Mouse (Mus musculus) CD4-positive helper T cell, adult 2 months (primary cell): ENCODE data around the gene Far1.

Source experiments
- DNase-seq: peaks from one replicate; pipeline ENCODE4 v3.0.0-alpha.2; 2012; ENCODE audit warnings: low read depth, missing footprints, low spot score

Gene Far1

DNA sequence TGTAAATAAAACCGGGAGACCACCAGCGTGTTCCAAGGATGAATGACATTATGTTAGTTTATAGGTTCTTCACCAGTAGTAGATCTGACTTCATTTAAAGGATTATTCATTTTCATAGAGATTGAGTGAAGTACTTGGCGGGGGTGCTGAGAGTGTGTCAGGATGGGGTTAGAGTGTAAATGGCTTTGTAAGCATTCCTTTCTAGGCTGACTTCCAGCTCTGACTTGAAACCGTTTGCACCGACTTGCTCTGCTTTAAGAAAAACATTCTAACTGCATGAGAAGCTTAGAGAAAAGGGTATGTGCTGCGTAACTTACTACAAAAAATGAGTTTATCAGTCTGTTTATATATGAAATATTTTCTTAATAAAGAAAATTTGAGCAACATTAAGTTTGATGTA lies 57.5 kb downstream of the Far1 start:
- no peak for DNase-seq

DNA sequence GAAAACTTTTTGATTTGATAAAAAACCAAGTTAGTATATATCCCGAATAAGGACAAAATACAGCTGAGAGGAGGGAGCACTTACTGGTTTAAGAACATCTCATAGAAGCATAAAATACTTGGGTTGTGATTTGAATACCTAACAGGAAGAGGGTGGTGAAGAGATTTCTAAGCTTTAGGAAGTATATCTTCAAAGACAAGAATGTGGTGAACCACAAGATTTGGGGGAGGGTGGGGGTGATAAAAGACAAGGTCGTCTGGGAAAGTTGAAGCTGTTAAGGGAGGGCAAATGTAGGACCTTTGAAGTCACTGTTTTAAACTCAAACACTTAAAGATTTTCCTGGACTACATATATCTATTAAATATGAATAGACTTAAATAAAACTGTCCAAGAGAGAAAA lies 59.1 kb downstream of the Far1 start:
- peak; percentile 71 for DNase-seq

DNA sequence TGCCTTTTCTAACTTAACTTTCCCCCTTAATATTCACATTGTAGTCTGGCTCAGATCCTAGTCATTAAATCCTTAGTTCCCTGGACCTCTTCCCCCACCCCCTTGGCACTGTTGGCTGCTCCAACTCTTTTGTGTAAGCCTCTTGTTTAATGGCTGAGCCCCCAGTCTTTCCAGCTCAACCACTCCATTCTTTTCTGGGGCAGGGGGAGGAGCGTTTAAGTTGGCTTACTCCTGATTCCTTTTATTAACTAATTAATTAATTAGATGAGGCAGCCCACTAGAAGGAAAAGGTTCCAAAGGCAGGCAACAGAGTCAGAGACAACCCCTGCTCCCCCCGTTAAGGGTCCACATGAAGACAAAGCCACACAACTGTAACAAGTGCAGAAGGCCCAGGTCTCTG lies 68.5 kb downstream of the Far1 start:
- DNase-seq = no peak

DNA sequence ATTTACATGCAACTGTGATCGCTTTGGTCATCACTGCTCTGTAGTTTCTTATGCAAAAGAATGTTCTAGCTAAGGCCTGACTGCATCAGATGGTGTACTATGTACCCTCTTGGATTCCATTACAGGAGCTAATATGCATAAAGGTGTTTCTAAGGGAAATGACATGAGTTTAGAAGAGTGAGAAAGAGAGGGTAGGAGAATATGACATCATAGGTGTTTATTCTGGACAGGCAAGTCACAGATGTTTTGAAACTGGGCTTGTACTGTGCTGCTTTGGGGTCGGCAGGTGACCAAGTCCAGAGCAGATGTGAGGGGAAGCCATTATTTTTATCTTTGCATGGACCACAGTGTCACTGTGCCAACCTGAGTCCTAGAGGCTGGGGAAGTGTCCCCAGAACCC lies 75.6 kb downstream of the Far1 start:
- no peak for DNase-seq

DNA sequence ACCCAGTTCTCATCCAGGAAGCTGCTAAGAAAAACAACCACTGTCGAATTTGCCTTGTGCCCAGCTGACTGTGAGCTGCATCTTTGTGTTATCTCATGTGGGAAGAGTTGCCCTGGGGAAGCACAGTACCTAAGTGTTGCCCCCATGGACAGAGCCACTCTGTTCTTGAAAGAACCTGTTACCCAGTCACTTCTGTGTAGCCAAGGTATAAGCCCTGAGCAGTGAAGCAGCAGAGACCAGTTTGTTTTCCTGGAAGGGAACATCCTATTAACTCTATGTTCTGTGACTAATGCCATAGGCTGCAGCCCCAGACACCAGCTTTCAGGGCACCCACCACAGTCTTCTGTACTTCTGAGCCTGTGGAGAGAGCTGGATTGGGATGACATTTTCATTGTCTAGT lies 76.7 kb downstream of the Far1 start:
- DNase-seq = no peak

DNA sequence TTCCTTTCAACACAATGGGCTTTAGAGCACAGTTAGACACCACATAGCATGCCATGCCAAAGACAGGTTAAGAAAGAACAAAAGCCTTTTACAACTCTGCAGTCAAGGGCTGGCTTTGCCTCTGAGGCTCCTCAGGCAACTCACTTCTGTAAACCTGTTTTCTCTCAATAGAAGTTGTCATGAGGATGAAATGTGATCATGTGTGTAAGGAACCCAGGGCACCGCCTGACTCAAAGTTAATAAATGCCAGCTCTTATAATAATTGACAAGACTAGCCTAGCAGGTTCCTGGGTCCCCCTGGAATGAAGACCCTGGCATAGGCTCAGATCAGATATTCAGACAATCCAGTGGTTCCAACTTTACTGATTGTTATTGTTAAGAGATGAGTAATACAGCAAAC lies 77.5 kb downstream of the Far1 start:
- DNase-seq = no peak

DNA sequence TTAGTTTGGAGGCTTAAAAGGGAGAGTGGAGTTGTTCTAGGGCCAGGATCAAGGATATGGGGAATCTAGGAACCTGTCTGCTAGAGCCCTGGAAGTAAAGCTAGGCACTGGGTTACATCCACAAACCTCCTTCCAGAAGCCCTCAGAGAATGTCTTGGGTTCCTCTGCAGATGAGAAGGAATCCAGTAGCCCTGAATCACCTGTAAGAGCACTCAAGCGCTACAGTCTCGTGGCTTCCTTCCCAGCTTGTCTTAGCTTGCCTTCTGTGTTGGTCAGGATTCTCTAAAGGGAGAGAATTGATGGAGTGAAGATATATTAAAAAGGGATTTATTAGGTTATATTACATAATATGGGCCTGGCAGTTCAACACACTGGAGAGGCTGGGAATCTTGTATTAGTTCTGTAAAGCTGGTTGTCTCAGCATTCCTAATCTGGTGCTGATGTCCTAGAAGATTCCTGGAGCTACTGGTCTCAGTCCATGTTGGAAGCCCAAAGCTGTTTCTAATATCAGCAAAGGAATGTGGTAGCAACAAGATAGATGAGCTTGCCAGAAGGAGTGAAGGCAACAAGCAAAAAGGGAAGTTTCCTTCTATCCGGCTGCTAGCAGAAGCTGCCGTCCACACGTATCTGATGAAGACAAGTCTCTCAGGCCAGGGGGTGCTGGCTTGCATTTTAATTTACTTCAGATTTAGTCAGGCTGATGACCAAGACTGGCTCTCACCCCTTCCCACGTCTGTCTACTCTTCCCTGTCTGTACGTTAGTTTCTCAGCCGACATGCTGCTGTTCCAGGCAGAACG lies 78.1 kb downstream of the Far1 start:
- DNase-seq = no peak

DNA sequence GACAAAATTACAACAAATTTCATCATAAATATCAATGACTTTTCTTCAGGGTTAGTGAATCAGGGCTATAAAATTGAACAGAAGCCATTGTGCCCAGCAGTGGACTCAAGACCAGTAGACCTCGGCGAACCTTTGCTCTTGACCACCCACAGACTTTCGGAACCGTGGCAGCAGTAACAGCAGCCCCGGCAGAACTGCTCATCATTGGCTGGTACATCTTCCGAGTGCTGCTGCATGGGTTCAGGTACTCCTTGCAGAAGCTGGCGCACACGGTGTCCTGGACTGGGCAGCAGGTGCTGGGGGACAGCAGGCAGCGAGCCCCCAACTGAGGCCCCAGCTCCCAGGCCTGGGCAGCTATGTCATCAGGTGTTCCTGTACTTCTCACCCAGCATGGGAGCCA lies 79.1 kb downstream of the Far1 start:
- DNase-seq = no peak

DNA sequence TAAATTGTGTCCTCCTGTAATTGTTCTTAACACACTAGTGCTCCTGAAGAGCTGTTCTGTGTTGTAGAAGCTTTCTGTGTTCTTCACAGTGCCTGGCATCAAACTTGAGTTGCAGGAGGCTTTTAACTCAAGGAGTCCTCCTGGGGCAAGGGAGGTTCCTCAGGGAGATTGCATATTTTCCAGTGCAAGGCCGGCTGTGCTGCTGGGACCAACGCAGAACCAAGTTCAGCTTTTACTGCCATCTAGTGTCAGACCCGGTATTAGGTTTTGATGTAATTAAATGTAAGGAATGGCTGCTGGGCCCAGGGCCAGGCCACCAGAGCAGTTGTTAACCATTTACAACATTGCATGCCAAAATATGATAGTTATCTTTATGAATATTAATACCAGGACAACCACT lies 80.7 kb downstream of the Far1 start:
- DNase-seq = peak; percentile 61

DNA sequence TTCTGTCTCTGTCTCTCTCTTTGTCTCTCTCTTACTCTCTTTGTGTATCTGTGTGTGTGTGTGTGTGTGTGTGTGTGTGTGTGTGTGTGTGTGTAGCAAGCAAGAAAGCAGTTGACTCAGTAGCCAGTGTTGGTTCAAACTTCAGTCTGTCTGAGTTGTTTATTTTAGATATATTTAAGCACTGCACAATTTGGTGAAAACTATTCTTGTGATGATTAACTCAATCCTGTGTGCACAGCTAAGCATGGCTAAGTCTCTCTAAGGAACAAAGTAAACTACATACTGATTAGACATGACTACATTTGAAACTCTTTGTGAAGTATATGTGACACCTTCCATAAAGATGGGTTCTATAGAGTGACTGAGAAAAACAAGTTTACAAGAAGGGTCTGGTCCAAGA lies 83.6 kb downstream of the Far1 start:
- DNase-seq = no peak

DNA sequence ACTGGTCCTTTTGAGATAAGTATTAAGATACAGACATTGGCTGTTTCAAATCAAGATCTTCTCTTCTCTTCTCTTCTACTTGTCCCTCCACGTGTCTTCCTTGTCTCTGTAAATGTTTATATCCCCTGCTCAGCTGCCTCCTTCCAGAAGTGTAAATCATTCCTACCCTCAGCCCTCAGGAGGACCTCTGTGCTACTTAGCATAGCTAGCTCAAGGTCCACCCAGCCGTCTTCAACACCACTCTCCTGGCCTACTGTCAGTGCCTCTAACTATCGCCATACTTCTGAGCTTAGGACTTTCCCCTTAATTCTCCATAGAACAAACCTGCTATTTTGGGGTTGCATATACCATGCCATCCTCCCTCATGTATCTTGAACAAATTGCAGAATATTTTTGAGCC lies 88.2 kb downstream of the Far1 start:
- no peak for DNase-seq

DNA sequence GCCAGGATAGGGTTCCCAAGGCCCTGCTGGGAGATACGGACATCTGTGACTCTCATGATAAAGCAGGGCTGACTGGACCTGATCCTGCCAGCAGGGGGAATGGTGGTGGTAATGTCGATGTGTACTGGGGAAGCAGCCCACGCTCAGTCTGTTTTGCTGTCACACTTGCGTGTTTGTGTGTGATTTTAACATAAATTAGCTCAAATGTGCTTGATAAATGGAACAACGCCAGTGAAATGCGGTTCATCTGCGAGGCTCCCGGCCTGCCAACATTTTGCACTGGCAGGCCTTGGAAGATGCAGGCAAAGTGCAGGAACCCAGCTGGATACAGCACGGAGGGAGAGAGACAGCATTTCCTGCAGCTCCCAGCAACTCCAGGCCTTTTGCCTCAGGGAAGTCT lies 94.3 kb downstream of the Far1 start:
- DNase-seq = no peak

DNA sequence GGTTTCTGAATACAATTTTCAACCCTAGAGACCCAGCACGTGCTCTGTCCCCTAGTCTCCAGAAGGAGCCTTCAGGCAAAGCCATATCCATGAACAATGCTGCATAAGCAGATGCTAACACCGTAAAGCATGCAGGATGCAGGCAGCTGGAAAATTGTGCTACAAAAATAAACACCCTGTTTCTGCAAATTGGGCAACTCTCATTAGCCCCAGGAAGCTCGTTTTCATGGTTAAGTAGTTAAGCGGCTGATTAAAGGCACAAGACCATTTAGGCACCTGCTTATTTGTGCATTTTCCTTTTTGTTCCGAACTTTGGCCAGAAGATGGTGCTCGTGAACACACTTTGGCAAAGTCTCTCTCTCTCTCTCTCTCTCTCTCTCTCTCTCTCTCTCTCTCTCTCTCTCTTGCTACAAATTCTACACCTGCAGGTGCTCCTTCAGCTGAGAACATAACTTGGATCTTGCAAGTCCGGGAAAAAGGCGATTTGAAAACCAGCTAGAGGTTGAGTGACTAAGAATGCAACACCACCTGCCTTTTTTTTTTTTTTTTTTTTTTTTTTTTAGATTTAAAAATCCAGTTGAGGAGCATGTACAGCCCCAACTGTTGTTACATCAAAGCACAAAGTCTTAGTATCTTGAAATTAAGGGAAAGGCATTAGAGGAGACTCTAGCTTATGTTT lies 95.5 kb downstream of the Far1 start:
- DNase-seq = peak; percentile 64

DNA sequence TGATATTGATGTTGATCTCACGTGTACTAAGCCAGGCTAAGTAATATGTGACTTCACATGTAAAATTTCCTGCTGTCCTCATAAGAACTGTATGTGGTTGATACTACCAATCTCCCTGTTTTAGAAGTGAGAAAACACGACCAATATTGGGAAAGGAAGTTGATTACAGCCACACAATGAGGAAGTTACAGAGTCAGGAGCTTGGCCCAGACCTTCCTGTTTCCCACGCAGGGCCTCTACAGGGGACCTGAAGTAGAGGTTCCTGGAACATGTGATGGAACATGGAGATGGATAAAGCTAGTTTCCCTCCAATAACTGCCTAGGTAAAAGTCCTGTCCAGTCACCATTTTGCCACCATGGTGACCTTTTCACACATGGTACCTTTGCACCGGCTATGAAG lies 99.0 kb downstream of the Far1 start:
- DNase-seq = no peak

DNA sequence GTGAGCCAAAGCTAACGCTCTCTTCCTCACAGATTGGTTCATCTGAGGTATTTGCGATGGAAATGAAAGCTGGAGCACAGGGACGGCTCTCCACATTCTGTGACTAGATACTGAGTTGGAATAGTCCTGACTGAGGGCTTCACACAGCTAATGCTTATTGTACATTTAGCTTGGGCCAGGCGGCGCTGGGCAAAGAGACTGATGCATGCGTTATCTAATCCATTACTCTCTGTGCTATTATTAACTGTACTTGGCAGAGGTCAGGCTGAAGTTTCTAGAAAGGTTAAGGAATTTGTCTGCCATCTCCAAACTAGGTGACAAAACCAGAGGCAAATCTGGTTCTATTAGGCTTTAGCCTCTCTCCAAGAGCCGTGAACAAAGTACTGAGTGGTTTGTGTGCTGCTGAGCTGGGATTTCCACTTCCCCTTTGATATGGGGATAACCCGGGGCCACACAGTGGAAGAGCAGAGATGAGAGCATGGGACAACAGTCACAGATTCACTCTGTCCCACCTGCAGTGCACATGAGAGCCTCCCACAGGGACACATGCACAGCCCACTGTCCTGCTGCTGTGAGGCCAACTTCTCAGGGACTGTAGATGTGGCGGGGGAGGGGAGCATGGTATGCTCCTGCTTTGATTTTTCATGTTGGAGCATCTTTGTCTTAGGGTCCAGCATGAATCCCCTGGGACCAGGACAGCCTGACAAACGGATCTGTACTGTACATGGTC lies 100.7 kb downstream of the Far1 start:
- no peak for DNase-seq

DNA sequence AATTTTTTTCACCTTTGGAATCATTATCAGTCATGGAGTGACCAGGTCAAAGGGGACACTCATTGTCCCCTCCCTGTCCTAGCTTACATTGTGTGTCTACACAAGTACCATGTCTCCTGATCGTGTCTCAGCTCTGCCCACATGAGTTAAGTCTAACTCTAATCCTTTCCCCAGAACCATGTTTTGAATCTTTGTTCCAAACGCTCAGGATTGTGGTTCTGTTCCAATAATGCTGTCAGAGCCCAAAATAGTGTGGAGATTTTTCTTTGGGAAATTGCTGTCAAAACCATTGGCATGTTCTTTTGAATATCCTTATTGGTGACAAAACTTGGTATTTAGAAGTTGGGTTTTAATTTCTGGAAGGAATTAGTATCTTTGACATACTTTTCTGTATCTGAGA lies 105.5 kb downstream of the Far1 start:
- no peak for DNase-seq

DNA sequence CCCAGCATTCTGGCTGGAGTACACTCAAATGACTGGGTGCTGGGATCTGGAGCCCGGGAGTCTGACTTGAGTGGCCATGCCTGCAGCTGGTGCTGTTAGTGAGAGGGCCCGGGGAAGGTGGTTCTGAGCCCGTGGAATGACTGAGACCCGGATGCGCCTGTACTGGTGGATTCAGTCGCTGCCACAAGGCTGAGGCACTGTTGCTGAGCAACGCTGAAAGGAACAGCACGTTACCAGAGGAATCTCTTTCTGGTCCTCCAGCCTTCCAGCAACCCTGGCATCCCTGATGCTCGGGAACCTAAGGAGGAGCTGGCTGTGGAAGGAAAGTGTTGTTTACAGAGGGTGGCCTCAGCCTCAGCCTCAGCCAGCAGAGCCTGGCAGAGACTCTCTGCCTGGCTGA lies 106.1 kb downstream of the Far1 start:
- no peak for DNase-seq
